ENCODE assay signal across 8 mouse cellular contexts in genomic region chr16:21310636-21311615, GRCm38 (mm10).
DNase-seq lines count a peak whose midpoint lies in the region; ATAC-seq and TF ChIP-seq lines count a peak whose summit lies in the region.

No protein-coding gene starts in this region.

- ATAC-seq in embryonic facial prominence, embryonic 12.5 days (ENCODE audit: insufficient number of reproducible peaks, insufficient read depth, low FRiP score, low TSS enrichment), result peak; percentile 94
- peak; percentile 71 for ATAC-seq in intestine, postnatal 0 days
- ATAC-seq in limb, embryonic 13.5 days (ENCODE audit: low FRiP score, low read depth), result peak; percentile 90
- peak; percentile 88 for ATAC-seq in midbrain, embryonic 13.5 days

- peak overlapping the region; percentile 94 for H3K27ac ChIP-seq in embryonic facial prominence, embryonic 12.5 days
- peak overlapping the region; percentile 47; the same call in 1 of the 2 replicates for H3K27ac ChIP-seq in intestine, postnatal 0 days (ENCODE audit: low read depth, low read length)
- H3K27ac ChIP-seq in limb, embryonic 13.5 days, result peak overlapping the region; percentile 96
- H3K27ac ChIP-seq in midbrain, embryonic 13.5 days, result peak overlapping the region; percentile 95
- peak overlapping the region; percentile 8 for H3K27ac ChIP-seq in small intestine, adult 2 months (ENCODE audit: insufficient read depth, low read depth, low read length)

- no peak for TF ChIP-seq CTCF in intestine, postnatal 0 days (IDR thresholded peaks at IDR 0.05; ENCODE audit: low read depth)
- TF ChIP-seq CTCF in small intestine, adult 2 months (IDR thresholded peaks at IDR 0.05; ENCODE audit: extremely low read depth, insufficient read length, insufficient replicate concordance, low read depth, low read length), result no peak

- TF ChIP-seq POLR2A in small intestine, adult 2 months (IDR thresholded peaks at IDR 0.05; ENCODE audit: low read depth, low read length), result no peak; the same call in 1 of the 2 replicates

- peaks cover 54% of the 10 kb centered on the region for H3K4me1 ChIP-seq in embryonic facial prominence, embryonic 12.5 days
- H3K4me1 ChIP-seq in intestine, postnatal 0 days (replicated peaks; ENCODE audit: control insufficient read depth, insufficient read depth, low read length), result no peaks in the 10 kb centered on the region
- peaks cover 69% of the 10 kb centered on the region for H3K4me1 ChIP-seq in limb, embryonic 13.5 days
- H3K4me1 ChIP-seq in midbrain, embryonic 13.5 days (replicated peaks), result peaks cover 26% of the 10 kb centered on the region
- H3K4me1 ChIP-seq in small intestine, adult 2 months (ENCODE audit: control insufficient read depth, insufficient read depth, insufficient read length, low read length), result 0 out of 2 replicates have a peak, but pooled peaks cover 4% of the 10 kb centered on the region

- under 1% methylated on average over 35 of the region's 35 CpGs for WGBS in embryonic facial prominence, embryonic 12.5 days
- 5% methylated on average over 34 of the region's 35 CpGs for WGBS in intestine, postnatal 0 days
- 3% methylated on average over 33 of the region's 35 CpGs for WGBS in limb, embryonic 13.5 days
- under 1% methylated on average over 35 of the region's 35 CpGs for WGBS in midbrain, embryonic 13.5 days
- 5% methylated on average over 35 of the region's 35 CpGs for WGBS in small intestine, adult 2 months

- no peaks in the 10 kb centered on the region for H3K9me3 ChIP-seq in embryonic facial prominence, embryonic 12.5 days
- no peaks in the 10 kb centered on the region for H3K9me3 ChIP-seq in intestine, postnatal 0 days (ENCODE audit: control insufficient read depth)
- no peaks in the 10 kb centered on the region for H3K9me3 ChIP-seq in limb, embryonic 13.5 days
- no peaks in the 10 kb centered on the region for H3K9me3 ChIP-seq in midbrain, embryonic 13.5 days

- DNase-seq in layer of hippocampus, adult 11-12 months (ENCODE audit: low spot score), result peak; percentile 54
- no peak for DNase-seq in layer of hippocampus, adult 9-10 months (ENCODE audit: low spot score)
- peak; percentile 99 for DNase-seq in heart, adult 11 months

- H3K9ac ChIP-seq in embryonic facial prominence, embryonic 12.5 days, result peak overlapping the region; percentile 52
- peak overlapping the region; percentile 52 for H3K9ac ChIP-seq in intestine, postnatal 0 days (ENCODE audit: low read depth, low read length)
- H3K9ac ChIP-seq in limb, embryonic 13.5 days, result peak overlapping the region; percentile 65
- peak overlapping the region; percentile 77 for H3K9ac ChIP-seq in midbrain, embryonic 13.5 days (replicated peaks)

- H3K4me2 ChIP-seq in embryonic facial prominence, embryonic 12.5 days (replicated peaks), result peak overlapping the region; percentile 42
- peak overlapping the region; percentile 87 for H3K4me2 ChIP-seq in intestine, postnatal 0 days (replicated peaks; ENCODE audit: low read depth)
- peak overlapping the region; percentile 66 for H3K4me2 ChIP-seq in limb, embryonic 13.5 days (replicated peaks)
- H3K4me2 ChIP-seq in midbrain, embryonic 13.5 days (replicated peaks), result peak overlapping the region; percentile 72

- no peaks in the 10 kb centered on the region for H3K36me3 ChIP-seq in embryonic facial prominence, embryonic 12.5 days
- H3K36me3 ChIP-seq in intestine, postnatal 0 days (ENCODE audit: control insufficient read depth, insufficient read depth), result no peaks in the 10 kb centered on the region
- H3K36me3 ChIP-seq in limb, embryonic 13.5 days, result no peaks in the 10 kb centered on the region
- H3K36me3 ChIP-seq in midbrain, embryonic 13.5 days, result no peaks in the 10 kb centered on the region
- H3K36me3 ChIP-seq in small intestine, adult 2 months (ENCODE audit: control insufficient read depth, insufficient read depth, low read length), result no peaks in the 10 kb centered on the region

- peak overlapping the region; percentile 23 for H3K4me3 ChIP-seq in embryonic facial prominence, embryonic 12.5 days
- peak overlapping the region; percentile 40 for H3K4me3 ChIP-seq in intestine, postnatal 0 days (ENCODE audit: low read depth, low read length)
- H3K4me3 ChIP-seq in limb, embryonic 13.5 days, result peak overlapping the region; percentile 35
- peak overlapping the region; percentile 42 for H3K4me3 ChIP-seq in midbrain, embryonic 13.5 days (replicated peaks)
- peak overlapping the region; percentile 58 for H3K4me3 ChIP-seq in small intestine, adult 2 months (ENCODE audit: low read depth, low read length)

- no peaks in the 10 kb centered on the region for H3K27me3 ChIP-seq in embryonic facial prominence, embryonic 12.5 days
- H3K27me3 ChIP-seq in intestine, postnatal 0 days (replicated peaks; ENCODE audit: control insufficient read depth, insufficient read depth, low read length), result 0 out of 2 replicates have a peak, but pooled peaks cover 3% of the 10 kb centered on the region
- H3K27me3 ChIP-seq in limb, embryonic 13.5 days, result no peaks in the 10 kb centered on the region
- H3K27me3 ChIP-seq in midbrain, embryonic 13.5 days, result peaks cover 13% of the 10 kb centered on the region
- 0 out of 2 replicates have a peak, but pooled peaks cover 3% of the 10 kb centered on the region for H3K27me3 ChIP-seq in small intestine, adult 2 months (ENCODE audit: control insufficient read depth, insufficient read depth, low read length)

Comparison
In these comparisons a context has a peak if more than half of its experiments do, and no peak if none do; other contexts are left out.
1. H3K27ac ChIP-seq: peak in every context shown above with its lines; median percentile 96 in limb, embryonic 13.5 days; 95 in midbrain, embryonic 13.5 days; 94 in embryonic facial prominence, embryonic 12.5 days; 47 in intestine, postnatal 0 days; 8 in small intestine, adult 2 months.